Mouse (Mus musculus) right cerebral cortex, adult 18-20 months (tissue): ENCODE measurements around the gene Myo9b.
"Not testable (repeated sequence)": the region's sequence is repeated elsewhere in the genome, so short reads cannot be mapped to it uniquely, and the experiment has no call there.

Experiments
- DNase-seq: peaks from one replicate; pipeline ENCODE4 v3.0.0; 2022; ENCODE audit warnings: mixed read lengths

The Myo9b gene

DNA sequence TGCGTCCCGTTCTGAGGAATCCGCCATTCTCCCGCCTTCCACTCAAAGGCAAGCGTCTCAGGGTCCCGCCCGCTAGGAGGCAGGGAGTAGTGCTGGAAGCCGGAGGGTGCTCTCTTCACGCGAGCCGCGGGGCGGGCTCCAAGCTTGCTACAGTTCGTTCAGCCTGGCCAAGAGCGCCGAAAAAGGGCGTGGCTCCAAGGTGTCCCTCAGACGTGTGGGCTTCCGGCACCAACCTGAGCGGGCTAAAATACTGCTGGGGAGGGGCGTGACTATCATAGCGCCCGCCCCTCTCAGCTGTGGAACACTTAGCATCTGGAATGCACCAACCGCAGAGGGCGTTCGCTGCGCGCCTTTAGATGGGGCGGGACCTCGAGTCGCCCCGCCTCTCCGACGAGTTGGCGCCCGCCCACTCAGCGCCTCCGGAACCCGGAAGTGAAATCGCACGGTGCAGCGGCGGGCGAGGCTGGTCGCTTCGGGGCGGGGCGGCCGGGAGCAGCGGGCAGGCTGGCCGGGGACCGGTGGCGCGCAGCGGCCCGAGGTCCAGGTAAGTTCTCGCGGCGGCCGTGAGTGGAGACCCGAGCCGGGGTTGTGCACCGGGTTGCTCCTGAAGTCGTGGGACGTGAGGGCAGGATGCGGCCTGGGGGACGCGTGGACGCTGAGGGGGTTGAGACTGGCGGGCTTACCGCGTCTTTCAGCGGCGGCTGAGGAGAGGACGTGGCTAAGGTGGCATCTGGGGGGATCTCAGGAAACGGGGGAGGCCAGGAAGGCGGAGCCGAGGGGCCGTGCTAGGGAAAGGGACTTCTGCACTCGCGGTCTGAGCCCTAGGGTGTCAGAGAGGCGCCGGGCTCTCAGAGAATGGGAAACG lies at the start of gene Myo9b, which contains the start of gene Haus8:
Gene Myo9b (plus strand): TSS at position 429 of the 865 bp plus-strand sequence.
Gene Haus8 (minus strand): TSS at position 649 of the 865 bp plus-strand sequence.
- peak; percentile 98 for DNase-seq

DNA sequence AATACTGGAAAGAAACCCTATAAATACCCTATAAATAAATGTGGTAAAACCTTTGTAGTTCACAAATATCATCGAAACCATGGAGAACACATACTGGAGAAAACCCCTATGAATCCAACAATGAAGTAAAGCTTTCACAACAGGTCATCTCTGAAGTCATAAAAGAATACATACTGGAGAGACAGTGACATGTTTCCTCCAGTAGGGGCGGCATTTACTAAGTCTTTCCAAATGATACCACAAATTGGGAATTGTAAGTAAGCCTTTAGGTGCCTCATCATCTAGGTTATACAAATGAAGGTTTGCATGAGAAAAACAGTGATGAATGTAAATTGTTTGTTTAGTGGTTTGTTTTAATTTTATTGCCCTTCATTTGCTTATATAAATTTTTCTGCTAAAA lies 48.0 kb upstream of the Myo9b start:
- DNase-seq, result no peak

DNA sequence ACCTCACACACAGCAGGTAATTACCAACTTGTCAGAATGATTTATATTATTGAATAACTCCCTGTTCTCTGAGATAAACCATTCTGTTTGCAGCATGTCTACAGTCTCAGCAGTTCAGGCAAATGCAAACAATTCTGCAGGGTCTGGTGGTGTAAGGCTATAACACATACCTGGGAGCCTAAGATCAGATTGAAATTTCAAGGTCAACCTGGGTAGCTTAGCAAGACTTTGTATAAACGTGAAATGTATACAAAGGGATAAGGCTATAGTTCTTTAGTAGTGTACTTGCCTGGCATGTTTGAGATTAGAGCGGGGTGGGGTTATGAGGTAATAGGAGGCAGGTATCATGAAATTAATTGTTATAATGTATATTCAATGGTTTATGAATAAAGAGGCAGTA lies 29.8 kb upstream of the Myo9b start:
- no peak for DNase-seq

DNA sequence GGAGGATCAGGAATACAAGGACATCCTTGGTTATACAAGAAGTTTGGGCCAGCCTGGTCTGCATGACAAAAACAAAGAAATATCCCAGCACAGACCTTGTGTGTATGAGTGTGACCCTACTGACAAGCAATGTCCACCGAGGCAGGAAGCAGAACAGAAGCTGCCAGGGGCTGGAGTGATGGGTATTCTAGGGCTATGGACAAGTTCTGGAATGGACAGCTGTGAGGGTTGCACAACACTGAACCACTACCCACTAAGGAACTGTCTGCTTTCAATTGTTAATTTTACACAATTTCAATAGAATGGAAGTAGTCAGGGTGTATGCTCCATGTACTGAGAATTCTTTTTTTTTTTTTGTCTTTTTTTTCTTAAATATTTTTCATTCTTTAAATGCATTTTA lies 24.3 kb upstream of the Myo9b start:
- no peak for DNase-seq

DNA sequence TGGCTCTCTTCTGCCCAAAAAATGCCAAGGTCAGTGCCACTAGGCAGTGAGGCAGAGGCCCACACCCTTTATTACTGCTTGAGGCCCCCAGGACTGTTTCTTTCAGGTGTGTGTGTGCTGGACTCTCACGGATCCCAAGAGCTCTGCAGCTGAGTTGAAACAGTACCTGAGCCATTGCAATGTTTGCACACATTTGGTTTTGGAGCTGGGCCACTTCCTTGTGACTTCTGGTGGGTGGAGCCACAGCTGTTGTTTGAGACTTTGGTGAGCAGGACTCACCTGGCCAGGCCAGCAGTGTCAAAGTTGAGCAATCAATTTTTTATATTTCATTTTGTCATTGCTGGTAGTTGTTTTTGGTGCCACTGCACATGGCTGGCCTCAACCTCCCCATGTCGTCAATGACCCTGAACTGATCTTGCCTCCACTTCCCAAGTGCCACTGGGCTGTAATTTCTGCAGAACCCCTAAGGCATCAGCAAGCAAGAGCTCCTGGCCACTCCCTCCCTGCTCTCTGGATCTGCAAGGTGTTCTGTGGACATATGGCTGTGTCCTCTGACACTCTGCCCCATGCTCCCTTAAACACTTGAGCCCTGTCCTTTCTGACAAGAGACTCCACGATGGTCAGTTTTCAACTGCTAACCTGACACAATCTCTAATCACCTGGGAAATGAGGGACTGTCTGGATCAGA lies 15.8 kb upstream of the Myo9b start:
- no peak for DNase-seq

DNA sequence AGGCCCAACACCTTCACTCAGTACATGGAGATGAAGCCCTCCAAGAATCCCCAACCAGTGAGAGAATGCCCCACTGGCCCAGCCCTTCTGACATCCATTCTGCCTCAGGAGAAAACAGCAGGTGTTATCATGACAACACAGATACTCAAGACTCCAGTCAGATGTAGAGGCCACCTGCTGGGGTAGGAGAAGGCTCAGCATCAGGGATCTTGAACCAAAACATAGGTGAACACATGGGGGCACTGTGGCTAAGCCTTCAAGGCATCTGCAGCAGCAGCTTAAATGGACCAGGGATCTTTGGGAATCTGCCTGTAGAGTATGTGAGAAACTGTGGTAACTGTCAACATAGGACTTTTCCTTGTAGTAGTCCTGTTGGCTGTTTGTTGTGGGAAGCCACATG lies 11.3 kb upstream of the Myo9b start:
- DNase-seq, result no peak

DNA sequence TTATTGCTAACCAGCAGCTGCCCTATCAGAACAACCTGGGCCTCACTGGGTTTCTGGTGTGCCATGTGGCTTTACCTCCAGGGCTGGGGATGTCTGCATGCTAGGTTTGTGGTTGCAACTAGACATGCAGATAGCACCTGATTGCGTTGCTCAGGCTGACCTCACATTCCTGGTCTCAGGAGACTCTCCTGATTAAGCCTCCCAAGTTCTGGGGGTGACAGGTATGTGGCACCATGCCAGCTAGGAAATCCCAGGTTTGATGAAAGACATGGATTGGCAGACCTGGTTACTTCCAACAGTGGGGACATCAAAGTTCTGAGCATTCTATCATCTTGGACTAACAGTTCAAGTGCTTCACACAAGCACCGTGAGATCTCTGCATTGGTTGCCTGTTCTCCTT lies 4.8 kb upstream of the Myo9b start:
- DNase-seq, result no peak

DNA sequence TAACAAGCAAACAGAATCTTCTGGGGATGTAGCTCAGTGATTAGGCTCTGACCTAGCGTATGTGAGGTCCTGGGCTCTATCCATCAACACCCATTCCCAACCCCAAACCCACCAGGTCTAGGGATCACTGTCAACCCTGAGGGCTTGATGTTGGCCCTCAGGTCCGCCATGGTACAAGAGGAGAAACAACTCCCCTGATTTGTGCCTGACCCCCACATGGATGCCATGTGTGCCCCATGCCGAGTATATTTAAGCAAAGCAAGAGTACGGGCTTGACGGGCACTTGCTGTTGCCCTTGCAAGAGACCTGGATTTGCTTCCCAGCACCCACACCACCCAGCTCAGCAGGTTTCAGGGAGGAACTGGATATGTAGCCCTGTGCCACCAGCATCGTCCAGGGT lies 4.2 kb upstream of the Myo9b start:
- DNase-seq, result not testable (repeated sequence)

DNA sequence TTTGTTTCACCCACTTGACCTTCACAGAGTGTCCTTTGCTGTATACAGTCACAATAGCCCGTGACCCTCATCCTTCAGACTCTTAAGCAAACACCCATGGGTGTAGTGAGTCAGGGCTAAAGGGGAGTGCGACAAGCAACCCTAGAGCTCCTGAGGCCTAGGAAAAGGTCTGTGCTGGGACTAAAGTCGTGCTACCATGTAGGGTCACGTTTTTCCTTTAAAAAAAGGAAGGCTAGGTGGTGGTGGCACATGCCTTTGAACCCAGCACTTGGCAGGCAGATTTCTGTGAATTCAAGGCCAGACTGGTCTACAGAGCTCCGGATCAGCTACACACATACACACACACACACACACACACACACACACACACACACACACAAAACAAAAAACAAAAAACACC lies 884 bp upstream of the Myo9b start:
- no peak for DNase-seq

DNA sequence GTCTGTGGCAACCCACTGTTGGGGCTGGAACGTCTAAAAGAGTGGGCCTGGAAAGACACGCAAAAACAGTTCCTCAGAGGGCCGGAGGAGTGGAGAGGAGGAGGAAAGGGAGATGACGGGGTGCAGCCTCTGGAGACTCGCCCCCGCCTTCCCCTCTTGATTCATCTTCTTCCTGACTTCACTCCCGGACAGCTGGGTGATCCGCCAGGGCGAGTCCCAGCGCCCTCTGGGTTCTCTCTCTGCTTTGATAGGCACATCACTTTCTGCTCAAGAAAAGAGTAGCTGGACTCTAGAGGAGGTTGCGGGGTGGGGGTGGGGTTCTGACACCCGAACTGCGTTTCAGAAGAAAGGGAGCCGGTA lies 617 bp downstream of the Myo9b start:
- peak; percentile 72 for DNase-seq

DNA sequence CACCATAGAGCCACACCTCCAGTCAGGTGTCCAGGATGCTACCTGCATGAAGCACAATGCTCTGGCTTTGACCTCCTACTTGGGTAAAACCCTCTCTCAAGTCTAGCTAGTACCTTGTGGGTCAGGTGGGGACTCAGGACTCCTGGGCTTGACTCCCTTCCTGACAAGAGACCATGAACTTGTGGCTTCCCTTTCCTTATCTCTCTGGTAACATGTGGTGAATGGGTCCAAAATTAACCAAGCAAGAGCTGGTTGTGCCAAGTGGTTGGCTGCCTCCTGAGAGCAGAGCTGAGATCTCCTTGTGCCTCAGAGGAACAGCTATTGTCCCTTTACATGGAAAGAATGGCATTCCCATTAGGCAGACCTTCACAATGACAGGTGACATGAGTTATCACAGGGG lies 2.0 kb downstream of the Myo9b start:
- no peak for DNase-seq

DNA sequence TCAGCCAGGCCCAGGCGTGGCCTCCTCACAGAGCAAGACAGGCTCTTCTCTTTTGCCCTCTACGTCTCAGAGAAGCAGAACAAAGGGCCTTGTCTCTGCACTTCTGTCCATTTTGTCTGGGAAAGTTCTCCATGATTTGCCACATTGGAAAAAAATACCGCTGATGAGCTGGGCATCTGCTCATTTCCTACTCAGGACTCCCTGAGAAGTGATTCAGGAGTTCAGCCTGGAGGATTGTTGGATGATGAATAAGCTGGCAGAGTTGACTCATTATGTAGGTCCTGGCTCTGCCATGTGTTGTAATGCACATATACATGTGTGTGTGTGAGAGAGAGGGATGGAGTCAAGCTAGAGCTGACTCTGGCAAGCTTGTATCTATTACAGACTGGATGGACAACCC lies 3.7 kb downstream of the Myo9b start:
- no peak for DNase-seq

DNA sequence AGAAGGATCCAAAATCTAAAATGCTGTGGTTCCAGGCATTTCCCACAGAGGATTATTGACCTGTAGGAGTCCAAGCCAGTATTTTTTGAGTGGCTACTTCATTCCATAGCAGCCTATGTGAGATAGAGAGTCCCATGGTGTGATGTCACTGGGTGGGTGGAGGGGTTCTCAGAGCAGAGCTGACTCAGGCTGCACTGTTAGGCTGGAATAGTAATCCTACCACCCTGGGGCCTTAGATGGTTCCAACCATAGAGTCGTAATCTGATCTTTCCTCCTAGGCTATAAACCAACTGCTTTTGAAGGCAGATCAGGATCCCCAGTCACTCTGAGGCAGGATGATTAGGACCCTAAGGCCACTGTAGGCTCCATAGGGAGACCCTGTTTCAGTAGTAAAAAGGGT lies 6.9 kb downstream of the Myo9b start:
- not testable (repeated sequence) for DNase-seq

DNA sequence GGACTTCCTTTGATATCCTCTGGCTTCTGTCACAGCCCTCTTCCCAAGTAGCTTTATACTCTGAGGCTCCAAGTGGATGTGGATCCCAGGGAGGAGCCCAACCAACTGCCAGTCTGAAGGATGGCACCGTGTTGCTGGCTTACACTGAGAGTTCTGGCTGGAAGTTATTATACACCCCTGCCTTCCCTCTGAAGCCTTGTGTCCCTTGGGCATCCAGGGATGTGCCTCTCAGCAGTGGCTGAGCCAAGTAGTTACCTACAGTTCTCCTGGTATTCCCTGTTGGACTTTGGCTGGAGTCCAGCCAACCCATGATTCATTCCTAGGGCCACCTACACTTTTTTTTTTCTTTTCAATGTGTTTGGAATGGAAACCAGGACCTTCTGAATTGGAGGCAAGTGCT lies 9.2 kb downstream of the Myo9b start:
- DNase-seq, result peak; percentile 29

DNA sequence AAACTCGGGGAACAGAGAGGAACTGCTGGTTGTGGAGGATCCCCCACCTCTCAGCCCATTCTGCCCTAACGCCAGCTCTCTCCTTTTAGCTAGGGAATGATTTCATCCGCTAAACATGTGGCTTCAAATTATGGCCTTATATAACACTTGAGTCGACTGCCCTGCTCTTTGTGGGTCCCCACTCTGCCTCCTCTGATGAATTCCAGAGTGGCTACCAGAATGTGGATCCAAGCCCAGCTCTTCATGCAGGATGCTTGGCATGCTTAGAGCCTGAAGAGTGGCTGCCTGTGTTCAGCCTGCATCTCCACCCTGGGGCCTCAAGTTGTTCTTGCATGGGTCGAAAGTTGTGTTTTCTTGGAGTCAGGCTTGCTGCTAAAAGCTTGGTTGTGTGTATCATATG lies 10.1 kb downstream of the Myo9b start:
- no peak for DNase-seq

DNA sequence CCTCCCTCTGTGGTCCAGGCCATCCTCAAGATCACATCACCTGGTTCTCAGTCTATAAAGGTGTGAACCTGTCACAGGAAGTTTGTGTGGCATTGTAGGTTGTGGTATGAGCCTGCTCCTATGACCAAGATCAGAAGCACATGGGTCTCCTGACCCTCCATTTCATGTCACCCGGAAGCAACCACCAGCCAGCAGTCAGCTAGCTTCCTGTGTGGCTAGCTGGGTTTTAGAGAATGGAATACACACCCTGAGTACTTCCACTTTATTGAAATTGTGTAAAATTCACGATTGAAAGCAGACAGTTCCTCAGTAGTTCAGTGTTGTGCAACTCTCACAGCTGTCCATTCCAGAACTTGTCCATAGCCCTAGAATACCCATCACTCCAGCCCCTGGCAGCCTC lies 13.7 kb downstream of the Myo9b start:
- DNase-seq, result not testable (repeated sequence)

DNA sequence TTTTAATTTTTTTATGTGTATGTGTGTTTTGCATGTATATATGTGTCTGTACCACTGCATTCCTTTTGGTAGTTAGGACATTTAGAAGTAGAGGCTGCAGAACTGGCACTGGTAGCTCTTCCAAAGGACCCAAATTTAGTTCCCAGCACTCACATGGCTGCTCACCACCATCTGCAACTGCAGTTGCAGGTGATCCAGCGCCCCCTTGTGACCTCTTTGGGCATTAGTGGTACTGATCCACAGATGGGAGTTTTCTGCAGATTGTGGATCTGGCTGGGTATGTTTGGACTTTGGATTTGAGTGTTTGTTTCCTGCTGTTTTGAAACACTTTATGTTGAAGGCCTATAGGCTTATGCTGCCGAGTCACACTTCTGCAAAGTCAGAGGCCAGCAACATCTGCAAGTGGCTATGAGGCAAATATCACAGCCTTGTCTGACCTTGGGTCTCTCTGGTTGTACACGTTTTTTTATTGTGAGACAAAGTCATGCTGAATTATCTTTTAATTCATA lies 16.0 kb downstream of the Myo9b start:
- no peak for DNase-seq

DNA sequence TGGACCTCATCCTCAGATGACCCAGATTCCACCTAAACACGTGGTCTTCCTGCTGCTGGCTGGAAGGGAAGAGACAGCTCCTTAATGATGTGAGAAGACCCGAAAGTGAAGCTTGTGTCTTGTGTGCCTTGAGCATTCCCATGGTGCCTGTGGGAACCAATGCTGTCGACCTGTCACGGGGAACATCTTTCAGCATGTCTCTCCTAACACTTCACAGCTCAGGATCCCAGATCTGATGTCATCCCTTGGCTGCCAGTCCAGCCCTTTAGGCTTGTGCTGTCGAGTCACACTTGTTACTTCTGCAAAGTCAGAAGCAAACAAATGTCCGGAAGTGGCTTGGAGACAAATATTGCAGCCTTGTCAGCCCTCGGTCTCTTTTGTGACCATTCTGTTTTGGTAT lies 16.6 kb downstream of the Myo9b start:
- no peak for DNase-seq

DNA sequence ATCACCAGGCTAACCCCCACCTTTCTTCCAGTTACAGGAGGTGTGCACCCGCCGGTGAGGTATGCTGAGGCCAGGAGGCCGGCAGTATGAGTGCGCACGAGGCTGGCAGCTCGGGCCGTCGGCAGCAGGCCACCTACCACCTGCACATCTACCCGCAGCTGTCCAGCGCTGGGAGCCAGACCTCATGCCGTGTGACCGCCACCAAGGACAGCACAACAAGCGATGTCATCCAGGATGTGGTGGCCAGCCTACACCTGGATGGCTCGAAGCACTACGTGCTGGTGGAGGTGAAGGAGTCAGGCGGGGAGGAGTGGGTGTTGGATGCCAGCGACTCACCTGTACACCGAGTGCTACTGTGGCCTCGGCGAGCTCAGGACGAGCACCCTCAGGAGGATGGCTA lies 17.7 kb downstream of the Myo9b start:
- no peak for DNase-seq

DNA sequence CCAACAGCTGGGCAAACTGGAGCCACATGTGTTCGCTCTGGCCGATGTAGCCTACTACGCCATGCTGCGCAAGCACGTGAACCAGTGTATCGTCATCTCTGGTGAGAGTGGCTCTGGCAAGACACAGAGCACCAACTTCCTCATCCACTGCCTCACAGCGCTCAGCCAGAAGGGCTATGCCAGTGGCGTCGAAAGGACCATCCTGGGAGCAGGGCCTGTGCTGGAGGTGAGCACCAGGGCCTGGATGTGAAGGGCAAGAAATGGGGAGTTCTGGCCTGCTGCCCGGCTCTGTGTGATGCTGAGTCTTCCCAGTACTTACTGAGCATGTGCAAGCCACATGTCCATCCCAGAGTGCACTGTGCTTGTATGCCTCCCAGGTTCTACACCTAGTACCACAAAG lies 18.4 kb downstream of the Myo9b start:
- no peak for DNase-seq

DNA sequence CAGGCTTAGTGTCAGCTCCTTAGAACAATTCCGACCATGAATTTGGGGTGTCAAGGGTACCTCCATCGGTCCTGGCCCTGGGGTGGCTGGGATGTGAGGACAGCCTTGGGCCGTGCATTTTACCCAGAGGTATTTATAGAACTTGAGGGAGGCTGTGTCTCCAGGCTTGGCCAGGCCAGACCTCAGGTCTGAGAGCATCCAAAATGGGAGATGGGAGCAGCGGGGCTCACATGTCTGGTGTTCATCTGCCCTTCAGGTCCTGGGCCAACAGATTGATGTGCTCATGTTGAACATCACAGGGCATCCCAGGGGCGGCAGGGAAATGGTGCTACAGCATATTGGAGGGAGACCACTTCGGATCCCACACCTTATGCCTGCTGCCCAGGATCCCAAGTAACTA lies 18.8 kb downstream of the Myo9b start:
- DNase-seq, result no peak

DNA sequence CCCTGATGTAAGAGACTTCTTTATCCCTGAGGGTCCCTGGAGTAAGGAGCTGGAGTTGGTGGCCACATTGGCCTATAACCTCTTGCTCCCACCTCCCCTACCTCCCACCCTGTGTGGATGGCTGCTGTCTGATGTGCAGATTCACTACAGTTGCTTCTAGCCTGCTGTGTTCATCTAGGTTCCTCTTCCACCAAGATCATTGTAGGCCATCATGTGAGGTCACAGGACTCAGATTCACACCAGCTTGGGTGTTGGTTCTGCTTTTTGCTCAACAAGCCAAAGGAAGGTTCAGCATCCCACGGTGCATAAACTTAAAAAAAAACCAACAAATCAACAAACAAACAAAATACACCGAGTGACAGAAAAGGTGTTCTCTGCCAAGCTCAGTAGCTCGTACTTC lies 21.4 kb downstream of the Myo9b start:
- DNase-seq, result not testable (repeated sequence)

DNA sequence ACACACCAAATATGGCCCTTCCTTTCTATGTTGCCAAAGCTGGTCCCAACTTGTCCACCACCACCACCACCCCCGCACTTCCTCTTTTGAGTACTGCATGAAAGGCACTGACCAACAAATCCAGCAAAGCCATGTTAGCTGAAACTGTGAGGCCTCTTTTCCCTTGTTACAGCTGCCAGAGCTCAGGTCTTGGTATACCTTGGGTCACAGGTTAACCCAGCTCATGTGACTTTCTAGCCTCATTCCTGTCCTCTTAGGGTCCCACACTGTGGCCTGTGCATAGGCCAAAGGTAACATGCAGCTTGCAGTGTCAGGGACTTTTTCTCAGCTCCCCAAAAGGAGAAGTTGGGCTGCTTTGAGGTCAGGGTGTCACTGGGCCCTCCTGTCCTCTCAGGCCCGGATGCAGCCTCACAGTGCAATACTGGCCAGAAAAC lies 23.7 kb downstream of the Myo9b start:
- DNase-seq, result no peak

DNA sequence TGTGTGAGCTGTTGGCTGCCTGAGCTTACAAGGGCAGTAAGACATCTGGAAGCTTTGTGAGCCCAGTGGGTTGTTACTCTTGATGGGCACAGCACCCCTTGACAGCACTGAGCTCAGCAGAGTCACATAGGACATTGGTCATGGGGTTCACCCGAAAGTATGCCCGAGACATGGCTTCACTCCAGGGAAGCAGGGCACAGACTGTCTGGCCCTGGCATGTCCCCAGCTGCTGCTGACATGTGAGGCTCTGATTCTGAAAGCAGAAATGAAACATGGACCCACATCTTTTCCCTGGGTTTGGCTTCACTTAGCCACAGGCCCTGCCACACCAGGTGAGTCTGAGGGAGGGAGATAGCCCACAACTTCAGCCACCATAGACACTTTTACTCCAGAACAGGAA lies 24.3 kb downstream of the Myo9b start:
- DNase-seq, result no peak
